Mouse (Mus musculus): Measurements from ENCODE around the gene Tbc1d4. TPM values are rescaled to one million over a fixed set of nuclear protein-coding genes. Genes with fewer than 3 reads are reported as not detected.

The Tbc1d4 gene
- polyA plus RNA-seq, 1 experiment: 3.6 TPM

GRCm38 (mm10) chr14:101477081-101477826 lies 131.7 kb downstream of the Tbc1d4 start:
- H3K27me3 ChIP-seq (ENCODE audit: control insufficient read depth, insufficient read depth, insufficient read length): no peaks in the 10 kb centered on the region
- TF ChIP-seq TCF12 (IDR thresholded peaks at IDR 0.05; ENCODE audit: insufficient read depth, poor library complexity, severe bottlenecking) (no peak), E2F4 (IDR thresholded peaks at IDR 0.05; ENCODE audit: insufficient read depth) (no peak)
- no peaks in the 10 kb centered on the region for H3K36me3 ChIP-seq (ENCODE audit: control insufficient read depth, insufficient read depth)

GRCm38 (mm10) chr14:101469475-101470093 lies 139.4 kb downstream of the Tbc1d4 start:
- Histone ChIP-seq H3K4me3 (no peak overlapping the region), H3ac (ENCODE audit: control insufficient read depth, insufficient read length) (no peak overlapping the region), H3K79me2 (ENCODE audit: control insufficient read depth, insufficient read depth) (no peaks in the 10 kb centered on the region), H3K36me3 (ENCODE audit: control insufficient read depth, insufficient read depth) (no peaks in the 10 kb centered on the region), H3K27me3 (ENCODE audit: control insufficient read depth, insufficient read depth, insufficient read length) (no peaks in the 10 kb centered on the region), H3K4me2 (ENCODE audit: low read depth) (no peak overlapping the region)
- no peak for TF ChIP-seq MAX (IDR thresholded peaks at IDR 0.05; ENCODE audit: low read depth)
- no peak for TF ChIP-seq POLR2AphosphoS2 (IDR thresholded peaks at IDR 0.05; ENCODE audit: insufficient read length, low read depth)
- TF ChIP-seq CEBPB (IDR thresholded peaks at IDR 0.05; ENCODE audit: insufficient read depth, poor library complexity, severe bottlenecking): no peak
- TF ChIP-seq TCF3 (IDR thresholded peaks at IDR 0.05; ENCODE audit: insufficient read length, low read depth): no peak
- TF ChIP-seq MYOD1 (IDR thresholded peaks at IDR 0.05; ENCODE audit: control insufficient read depth in 1 of 3, insufficient read length in 2 of 3, low read depth in 2 of 3): no peak
- no peak for TF ChIP-seq POLR2A (IDR thresholded peaks at IDR 0.05; ENCODE audit: insufficient read length, low read depth)
- no peak for TF ChIP-seq REST (IDR thresholded peaks at IDR 0.05; ENCODE audit: insufficient read depth, insufficient read length)
- TF ChIP-seq MYOG (IDR thresholded peaks at IDR 0.05; ENCODE audit: control insufficient read depth in 1 of 3, insufficient read depth in 1 of 3, insufficient read length in 2 of 3, low read depth in 2 of 3): no peak
- TF ChIP-seq E2F4 (IDR thresholded peaks at IDR 0.05; ENCODE audit: insufficient read depth): no peak
- TF ChIP-seq SRF (IDR thresholded peaks at IDR 0.05; ENCODE audit: control insufficient read depth, insufficient read length, low read depth): no peak
- no peak for TF ChIP-seq TCF12 (IDR thresholded peaks at IDR 0.05; ENCODE audit: insufficient read depth, poor library complexity, severe bottlenecking)
- no peak for TF ChIP-seq USF1 (IDR thresholded peaks at IDR 0.05; ENCODE audit: low read depth)

More at GRCm38 (mm10) chr14:101477081-101477826, 131.7 kb downstream of the Tbc1d4 start:
- H3K4me3 ChIP-seq: no peak overlapping the region
- no peaks in the 10 kb centered on the region for H3K79me2 ChIP-seq (ENCODE audit: control insufficient read depth, insufficient read depth)
- no peak overlapping the region for H3K4me2 ChIP-seq (ENCODE audit: low read depth)
- H3ac ChIP-seq (ENCODE audit: control insufficient read depth, insufficient read length): no peak overlapping the region

- no peak for TF ChIP-seq MAX (IDR thresholded peaks at IDR 0.05; ENCODE audit: low read depth)
- TF ChIP-seq MYOG (IDR thresholded peaks at IDR 0.05; ENCODE audit: control insufficient read depth in 1 of 3, insufficient read depth in 1 of 3, insufficient read length in 2 of 3, low read depth in 2 of 3): no peak
- TF ChIP-seq USF1 (IDR thresholded peaks at IDR 0.05; ENCODE audit: low read depth): no peak
- no peak for TF ChIP-seq REST (IDR thresholded peaks at IDR 0.05; ENCODE audit: insufficient read depth, insufficient read length)
- no peak overlapping the region for H3K4me3 ChIP-seq
Measured at GRCm38 (mm10) chr14:101468143-101468542, 140.8 kb downstream of the Tbc1d4 start.

GRCm38 (mm10) chr14:101467532-101467931 lies 141.5 kb downstream of the Tbc1d4 start:
- H3K4me3 ChIP-seq: no peak overlapping the region
- no peak overlapping the region for H3K4me2 ChIP-seq (ENCODE audit: low read depth)
- no peaks in the 10 kb centered on the region for H3K36me3 ChIP-seq (ENCODE audit: control insufficient read depth, insufficient read depth)
- no peaks in the 10 kb centered on the region for H3K79me2 ChIP-seq (ENCODE audit: control insufficient read depth, insufficient read depth)
- no peak for TF ChIP-seq MYOG (IDR thresholded peaks at IDR 0.05; ENCODE audit: control insufficient read depth in 1 of 3, insufficient read depth in 1 of 3, insufficient read length in 2 of 3, low read depth in 2 of 3)
- TF ChIP-seq POLR2A (IDR thresholded peaks at IDR 0.05; ENCODE audit: insufficient read length, low read depth): no peak
- no peaks in the 10 kb centered on the region for H3K27me3 ChIP-seq (ENCODE audit: control insufficient read depth, insufficient read depth, insufficient read length)
- no peak overlapping the region for H3ac ChIP-seq (ENCODE audit: control insufficient read depth, insufficient read length)

More at GRCm38 (mm10) chr14:101468143-101468542, 140.8 kb downstream of the Tbc1d4 start:
- H3K36me3 ChIP-seq (ENCODE audit: control insufficient read depth, insufficient read depth): no peaks in the 10 kb centered on the region
- H3K27me3 ChIP-seq (ENCODE audit: control insufficient read depth, insufficient read depth, insufficient read length): no peaks in the 10 kb centered on the region
- H3ac ChIP-seq (ENCODE audit: control insufficient read depth, insufficient read length): no peak overlapping the region
- no peaks in the 10 kb centered on the region for H3K79me2 ChIP-seq (ENCODE audit: control insufficient read depth, insufficient read depth)
- no peak overlapping the region for H3K4me2 ChIP-seq (ENCODE audit: low read depth)

- Histone ChIP-seq H3K27me3 (ENCODE audit: control insufficient read depth, insufficient read depth, insufficient read length) (no peaks in the 10 kb centered on the region), H3K36me3 (ENCODE audit: control insufficient read depth, insufficient read depth) (no peaks in the 10 kb centered on the region), H3K4me2 (ENCODE audit: low read depth) (no peak overlapping the region), H3ac (ENCODE audit: control insufficient read depth, insufficient read length) (no peak overlapping the region), H3K4me3 (no peak overlapping the region), H3K79me2 (ENCODE audit: control insufficient read depth, insufficient read depth) (no peaks in the 10 kb centered on the region)
- TF ChIP-seq MYOD1 (IDR thresholded peaks at IDR 0.05; ENCODE audit: control insufficient read depth in 1 of 3, insufficient read length in 2 of 3, low read depth in 2 of 3): no peak
- no peak for TF ChIP-seq E2F4 (IDR thresholded peaks at IDR 0.05; ENCODE audit: insufficient read depth)
- no peak for TF ChIP-seq TCF12 (IDR thresholded peaks at IDR 0.05; ENCODE audit: insufficient read depth, poor library complexity, severe bottlenecking)
Measured at GRCm38 (mm10) chr14:101466521-101466920, 142.5 kb downstream of the Tbc1d4 start.

Measured in myocyte (in vitro differentiated cells).